Mouse (Mus musculus) CH12.LX (cell line): Measurements from ENCODE around the gene Fmo6. TPM values are rescaled to one million over a fixed set of nuclear protein-coding genes. Genes with fewer than 3 reads are reported as not detected.

ENCODE experiments used
- DNase-seq: peaks from one replicate; pipeline ENCODE4 v3.0.0-alpha.2; 2013; ENCODE audit errors: extremely low read depth
- H3K27ac ChIP-seq: 2 replicates; pipeline ENCODE4 v1.5.1; 2012; ENCODE audit warnings: low read depth, mild to moderate bottlenecking, control low read depth, moderate library complexity; ENCODE audit not compliant: insufficient read depth
- H3K27me3 ChIP-seq: replicated peaks from 2 replicates; pipeline ENCODE3; 2012; ENCODE audit warnings: inconsistent platforms
- H3K36me3 ChIP-seq, 2 experiments: replicated peaks in 1 of 2; 2 replicates each; pipeline versions ENCODE3 to v1.6.1; 2012; ENCODE audit warnings: inconsistent platforms in 1 of 2, low read length in 1 of 2, mild to moderate bottlenecking in 1 of 2, mixed read lengths in 1 of 2, moderate library complexity in 1 of 2; ENCODE audit not compliant: control insufficient read depth in 1 of 2, insufficient read depth in 1 of 2
- H3K4me1 ChIP-seq, 2 experiments: 2 replicates each; pipeline ENCODE4 v1.6.1; 2012; ENCODE audit warnings: inconsistent platforms in 1 of 2, moderate library complexity in 1 of 2; ENCODE audit not compliant: insufficient read depth in 2 of 2, control insufficient read depth in 1 of 2
- H3K4me2 ChIP-seq: 2 replicates; pipeline ENCODE4 v1.6.1; 2012; ENCODE audit warnings: low read depth, mild to moderate bottlenecking, control low read depth; ENCODE audit not compliant: poor library complexity, insufficient read depth, severe bottlenecking
- H3K4me3 ChIP-seq, 3 experiments: fragments of 150-350 bp in 1 of 3; sonication (generic) in 1 of 3; replicated peaks in 1 of 3; 2 replicates each; pipeline versions ENCODE3 to v1.5.1; 2011 to 2012; ENCODE audit warnings: low read depth in 2 of 3, low read length in 2 of 3, mild to moderate bottlenecking in 2 of 3, moderate library complexity in 2 of 3, control low read depth in 1 of 3, improper control_type of control experiment in 1 of 3, inconsistent platforms in 1 of 3, mixed read lengths in 1 of 3; ENCODE audit not compliant: poor library complexity in 1 of 3
- H3K79me2 ChIP-seq: replicated peaks from 2 replicates; pipeline ENCODE4 v1.6.1; 2012; ENCODE audit warnings: mild to moderate bottlenecking, moderate library complexity; ENCODE audit not compliant: control insufficient read depth, poor library complexity, insufficient read depth, severe bottlenecking; ENCODE audit errors: extremely low read depth
- H3K9ac ChIP-seq: 2 replicates; pipeline ENCODE4 v1.6.1; 2012; ENCODE audit warnings: low read depth, mild to moderate bottlenecking, control low read depth, moderate library complexity; ENCODE audit not compliant: insufficient read depth
- H3K9me3 ChIP-seq: replicated peaks from 2 replicates; pipeline ENCODE3; 2012; ENCODE audit warnings: low read length, inconsistent platforms, mixed read lengths
- BHLHE40 ChIP-seq: IDR thresholded peaks from 2 replicates; pipeline ENCODE4 v1.6.1; 2011; ENCODE audit warnings: mild to moderate bottlenecking, low read depth, low read length, improper control_type of control experiment
- HCFC1 ChIP-seq: IDR thresholded peaks from 2 replicates; pipeline ENCODE4 v1.6.1; 2012; ENCODE audit warnings: low read depth, mild to moderate bottlenecking, inconsistent platforms, low read length, improper control_type of control experiment
- KAT2A ChIP-seq: IDR thresholded peaks from 2 replicates; pipeline ENCODE4 v1.6.1; 2012; ENCODE audit warnings: low read length, improper control_type of control experiment, inconsistent platforms; ENCODE audit not compliant: insufficient replicate concordance
- MAX ChIP-seq: IDR thresholded peaks from 2 replicates; pipeline ENCODE4 v1.6.1; 2011; ENCODE audit warnings: low read length, improper control_type of control experiment
- MAZ ChIP-seq: IDR thresholded peaks from 2 replicates; pipeline ENCODE4 v1.6.1; 2012; ENCODE audit warnings: low read depth, mild to moderate bottlenecking, inconsistent platforms, low read length, improper control_type of control experiment, moderate library complexity
- NRF1 ChIP-seq: IDR thresholded peaks from 2 replicates; pipeline ENCODE4 v1.6.1; 2014; ENCODE audit warnings: low read depth, mild to moderate bottlenecking, inconsistent platforms, low read length, improper control_type of control experiment, moderate library complexity
- POLR2AphosphoS2 ChIP-seq: IDR thresholded peaks from 2 replicates; pipeline ENCODE4 v1.6.1; 2011; ENCODE audit warnings: low read depth, low read length, improper control_type of control experiment
- RAD21 ChIP-seq: IDR thresholded peaks from 2 replicates; pipeline ENCODE4 v1.6.1; 2011; ENCODE audit warnings: low read depth, mild to moderate bottlenecking, low read length, improper control_type of control experiment, moderate library complexity
- SIN3A ChIP-seq: IDR thresholded peaks from 2 replicates; pipeline ENCODE4 v1.6.1; 2012; ENCODE audit warnings: low read length, improper control_type of control experiment, inconsistent platforms
- SMC3 ChIP-seq: IDR thresholded peaks from 2 replicates; pipeline ENCODE4 v1.6.1; 2011; ENCODE audit warnings: low read depth, low read length, improper control_type of control experiment
- UBTF ChIP-seq: IDR thresholded peaks from 2 replicates; pipeline ENCODE4 v1.6.1; 2012; ENCODE audit warnings: low read depth, mild to moderate bottlenecking, inconsistent platforms, low read length, improper control_type of control experiment, moderate library complexity
- ZKSCAN1 ChIP-seq: IDR thresholded peaks from 2 replicates; pipeline ENCODE4 v1.6.1; 2012; ENCODE audit warnings: low read depth, inconsistent platforms, low read length, improper control_type of control experiment, borderline replicate concordance
- ZMIZ1 ChIP-seq: IDR thresholded peaks from 2 replicates; pipeline ENCODE4 v1.6.1; 2012; ENCODE audit warnings: low read depth, mild to moderate bottlenecking, inconsistent platforms, low read length, improper control_type of control experiment
- ZNF384 ChIP-seq: IDR thresholded peaks from 2 replicates; pipeline ENCODE4 v1.6.1; 2012; ENCODE audit warnings: low read depth, low read length, improper control_type of control experiment, inconsistent platforms
- dilution Hi-C: fragments of 300-500 bp; cut with MboI; formaldehyde crosslinking; loops from 2 replicates; pipeline ENCODE4 v1.14.3; 2020; ENCODE audit warnings: low sequenced_read_pairs; ENCODE audit not compliant: extremely low pct_unique_long_range_greater_than_20kb, extremely low pct_ligation_motif_present
- in situ Hi-C: fragments of 300-500 bp; cut with MboI; formaldehyde crosslinking; loops from 3 replicates; pipeline ENCODE4 v1.14.3; 2019; ENCODE audit warnings: low sequenced_read_pairs, low pct_ligation_motif_present, low pct_unique_long_range_greater_than_20kb, mixed read lengths
- polyA plus RNA-seq: library from polyadenylated mRNA; unstranded; fragments of >175 nt; gene quantifications from 2 replicates; pipeline ENCODE4 v1.2.1, GENCODE M21; 2012; ENCODE audit warnings: low read depth; ENCODE audit not compliant: insufficient read length
- total RNA-seq, 2 experiments: library from RNA; depleted of rRNA; stranded (reverse); fragments of 300-350 nt in 1 of 2; fragments of >200 nt in 1 of 2; gene quantifications; 2 replicates each; pipeline ENCODE4 v1.2.3; 2012 to 2014

The Fmo6 gene
- total and polyA plus RNA-seq, 3 experiments = not detected

DNA sequence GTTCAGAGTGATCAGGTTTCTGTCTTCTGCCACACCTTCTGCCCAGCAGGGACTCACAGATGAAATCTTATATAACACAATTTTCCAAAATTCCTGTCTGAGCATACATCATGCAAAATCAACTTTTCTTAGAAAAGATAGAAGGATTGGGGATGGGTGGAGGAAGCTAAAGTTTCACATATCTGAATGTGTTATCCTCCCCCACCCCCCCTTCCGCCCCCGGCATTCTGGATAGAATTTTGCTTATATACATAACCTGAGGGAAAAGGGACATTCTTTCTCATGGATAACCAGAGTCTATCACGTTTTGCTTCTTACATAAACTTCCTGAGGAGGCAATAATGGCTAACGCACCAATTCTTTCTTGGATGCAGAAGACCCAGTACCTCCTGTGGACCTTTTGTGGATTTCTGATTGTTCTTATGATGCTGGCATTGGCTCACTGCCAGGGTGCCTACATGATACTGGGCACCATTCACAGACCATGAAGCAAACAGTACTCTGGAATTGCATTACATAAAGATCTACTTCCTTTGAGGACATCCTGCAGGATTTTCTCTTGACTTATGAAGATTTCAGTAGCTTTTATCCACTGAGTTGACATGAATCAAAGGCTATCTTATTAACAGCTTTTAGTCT is 2.8 kb downstream of the Fmo6 start:
- dilution Hi-C loops = no loop called here
- no peak overlapping the region for H3K4me2 ChIP-seq
- H3K9ac ChIP-seq = no peak overlapping the region

DNA sequence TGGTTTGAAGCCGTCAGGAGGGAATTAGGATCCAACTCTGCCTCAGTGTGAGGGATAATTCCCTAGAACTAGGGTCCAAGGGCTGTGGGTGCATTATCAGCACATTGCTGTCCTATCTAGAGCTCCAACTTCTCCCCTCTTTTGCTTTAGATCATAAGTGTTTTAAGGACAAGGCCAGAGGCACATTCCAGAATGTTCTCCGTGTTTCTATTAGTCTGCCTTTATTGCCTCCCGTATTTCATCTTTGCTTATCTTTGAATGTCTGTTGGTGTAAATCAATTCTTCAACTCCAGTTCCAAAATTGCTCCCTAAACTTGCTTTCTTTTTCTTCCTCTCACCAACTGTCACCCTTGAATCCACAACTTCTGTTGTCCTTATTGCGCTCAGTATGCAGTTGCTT is 4.9 kb downstream of the Fmo6 start:
- in situ Hi-C loops (no loop called here), dilution Hi-C loops (no loop called here)
- Histone ChIP-seq H3K9me3 (no peaks in the 10 kb centered on the region), H3K4me3 (no peak overlapping the region), H3K27ac (no peak overlapping the region), H3K4me1 (peaks cover 5 to 8% of the 10 kb centered on the region in 2 experiments; a peak in 3 of 4 replicates), H3K4me2 (no peak overlapping the region), H3K9ac (no peak overlapping the region), H3K36me3 (no peaks in the 10 kb centered on the region), H3K79me2 (no peaks in the 10 kb centered on the region), H3K27me3 (no peaks in the 10 kb centered on the region)
- DNase-seq = no peak
- no peak for TF ChIP-seq MAX
- TF ChIP-seq MAZ = no peak
- TF ChIP-seq SIN3A = no peak
- no peak for TF ChIP-seq ZMIZ1
- TF ChIP-seq BHLHE40 = no peak
- no peak for TF ChIP-seq POLR2AphosphoS2

More for the DNA sequence above, 2.8 kb downstream of the Fmo6 start:
- peaks cover 5 to 8% of the 10 kb centered on the region in 2 experiments; a peak in 3 of 4 replicates for H3K4me1 ChIP-seq
- TF ChIP-seq SMC3 (no peak), BHLHE40 (no peak), ZKSCAN1 (no peak), MAZ (no peak), UBTF (no peak)
- no peak overlapping the region for H3K27ac ChIP-seq
- DNase-seq = no peak
- H3K27me3 ChIP-seq = no peaks in the 10 kb centered on the region
- no peaks in the 10 kb centered on the region for H3K36me3 ChIP-seq
- no peak overlapping the region for H3K4me3 ChIP-seq
- no peaks in the 10 kb centered on the region for H3K79me2 ChIP-seq
- in situ Hi-C loops = no loop called here
- no peaks in the 10 kb centered on the region for H3K9me3 ChIP-seq

DNA sequence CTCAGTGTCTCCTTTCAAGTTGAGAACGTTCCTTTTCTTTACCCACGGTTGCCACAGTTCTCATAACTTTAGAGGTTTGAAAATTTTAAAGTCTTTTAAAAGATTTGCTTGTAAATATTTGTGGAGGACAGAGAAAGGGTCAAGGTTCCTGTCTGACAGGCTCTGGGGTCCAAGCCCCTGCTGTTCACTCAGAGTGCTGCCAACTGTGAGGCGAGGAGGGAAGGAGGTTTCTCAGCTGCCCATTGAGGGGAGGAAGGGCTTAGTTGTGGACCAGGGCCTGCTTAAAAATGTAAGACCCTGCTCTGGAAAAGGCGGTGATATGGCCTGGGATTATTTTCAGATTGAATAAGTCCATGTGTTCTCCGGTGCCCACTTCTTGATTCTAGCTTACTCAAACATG is 5.4 kb downstream of the Fmo6 start:
- Histone ChIP-seq H3K9ac (no peak overlapping the region), H3K36me3 (no peaks in the 10 kb centered on the region), H3K27ac (no peak overlapping the region), H3K4me1 (peaks cover 5 to 8% of the 10 kb centered on the region in 2 experiments; a peak in 3 of 4 replicates), H3K27me3 (no peaks in the 10 kb centered on the region), H3K9me3 (no peaks in the 10 kb centered on the region), H3K4me2 (no peak overlapping the region), H3K79me2 (no peaks in the 10 kb centered on the region), H3K4me3 (no peak overlapping the region)
- in situ Hi-C loops (no loop called here), dilution Hi-C loops (no loop called here)
- TF ChIP-seq POLR2AphosphoS2 = no peak
- no peak for TF ChIP-seq RAD21
- no peak for TF ChIP-seq HCFC1
- TF ChIP-seq ZNF384 = no peak
- TF ChIP-seq NRF1 = no peak
- no peak for TF ChIP-seq KAT2A
- DNase-seq = no peak
